Mouse (Mus musculus) lung, embryonic 14.5 days (tissue): ENCODE data around the gene Resp18. TPM values are rescaled to one million over a fixed set of nuclear protein-coding genes. Genes with fewer than 3 reads are reported as not detected.

ENCODE experiments used
- ATAC-seq: fragments of 200-750 bp; cut with Nextera tagmentation; 2 replicates; pipeline ENCODE4 v1.8.0; 2017; ENCODE audit warnings: mild to moderate bottlenecking, moderate TSS enrichment, moderate library complexity; ENCODE audit not compliant: insufficient read depth
- DNase-seq: peaks from one replicate; pipeline ENCODE4 v3.0.0-alpha.2; 2015
- H3K27ac ChIP-seq: fragments of 300-500 bp; sonication (generic); 2 replicates; pipeline ENCODE4 v1.5.1; 2014; ENCODE audit warnings: low read depth, mild to moderate bottlenecking, moderate library complexity
- H3K27me3 ChIP-seq: fragments of 300-500 bp; sonication (generic); 2 replicates; pipeline ENCODE4 v1.6.1; 2014; ENCODE audit warnings: low read length, control low read depth; ENCODE audit not compliant: insufficient read depth
- H3K36me3 ChIP-seq: fragments of 300-500 bp; sonication (generic); 2 replicates; pipeline ENCODE4 v1.6.1; 2014; ENCODE audit warnings: control low read depth; ENCODE audit not compliant: insufficient read depth
- H3K4me1 ChIP-seq: fragments of 300-500 bp; sonication (generic); 2 replicates; pipeline ENCODE4 v1.6.1; 2014; ENCODE audit warnings: antibody characterized with exemption, control low read depth; ENCODE audit not compliant: insufficient read depth
- H3K4me2 ChIP-seq: fragments of 300-500 bp; sonication (generic); 2 replicates; pipeline ENCODE4 v1.6.1; 2014; ENCODE audit warnings: mild to moderate bottlenecking
- H3K4me3 ChIP-seq: fragments of 300-500 bp; sonication (generic); 2 replicates; pipeline ENCODE4 v1.5.1; 2014; ENCODE audit warnings: low read depth, low read length
- H3K9ac ChIP-seq: fragments of 300-500 bp; sonication (generic); 2 replicates; pipeline ENCODE4 v1.6.1; 2014
- H3K9me3 ChIP-seq: fragments of 300-500 bp; sonication (generic); 2 replicates; pipeline ENCODE4 v1.6.1; 2016; ENCODE audit warnings: low read depth, low read length, control low read depth
- CTCF ChIP-seq: IDR thresholded peaks from 2 replicates; pipeline ENCODE4 v1.5.1; 2016; ENCODE audit warnings: antibody characterized with exemption, low read depth
- WGBS: fragments of 180-500 bp; shearing (Covaris S2); extraction: QIAGEN DNeasy Blood & Tissue Kit; methylation state at CpG from one replicate; pipeline ENCODE4 v1.1.7; 2014; 5-methylcytosine and 5-hydroxymethylcytosine counted together
- polyA plus RNA-seq: library from polyadenylated mRNA; unstranded; fragments of >200 nt; fragmentation: Nextera tagmentation; extraction: Ambion mirVana; gene quantifications from 2 replicates; pipeline ENCODE4 v1.2.1, GENCODE M21; 2014

Gene Resp18
- polyA plus RNA-seq, 1 experiment from 2014 or later: not detected

- H3K9ac ChIP-seq: peak overlapping the region; percentile 34; the same call in 1 of the 2 replicates
These were observed 30.9 kb downstream of the Resp18 start for GRCm38 (mm10) chr1:75247071-75247930.

GRCm38 (mm10) chr1:75244836-75245235, 33.4 kb downstream of the Resp18 start:
- no peaks in the 10 kb centered on the region for H3K27me3 ChIP-seq
- H3K9ac ChIP-seq: no peak overlapping the region
- H3K36me3 ChIP-seq: peaks cover 21% of the 10 kb centered on the region
- no peak for TF ChIP-seq CTCF
- H3K4me2 ChIP-seq: no peak overlapping the region
- no peaks in the 10 kb centered on the region for H3K9me3 ChIP-seq
- WGBS: 19% methylated on average over 4 of the region's 4 CpGs
- H3K27ac ChIP-seq: no peak overlapping the region
- H3K4me3 ChIP-seq: no peak overlapping the region
- peaks cover 7% of the 10 kb centered on the region; the same call in 1 of the 2 replicates for H3K4me1 ChIP-seq
- DNase-seq (peak; percentile 81), ATAC-seq (peak; percentile 55; the same call in 1 of the 2 replicates)

More at GRCm38 (mm10) chr1:75247071-75247930, 30.9 kb downstream of the Resp18 start:
- Histone ChIP-seq H3K27me3 (no peaks in the 10 kb centered on the region), H3K4me1 (peaks cover 7% of the 10 kb centered on the region; the same call in 1 of the 2 replicates), H3K36me3 (peaks cover 7% of the 10 kb centered on the region; the same call in 1 of the 2 replicates), H3K4me2 (no peak overlapping the region), H3K4me3 (no peak overlapping the region), H3K9me3 (no peaks in the 10 kb centered on the region), H3K27ac (peak overlapping the region; percentile 32; the same call in 1 of the 2 replicates)
- 72% methylated on average over 16 of the region's 16 CpGs for WGBS
- ATAC-seq: no peak
- DNase-seq: no peak
- TF ChIP-seq CTCF: no peak

- H3K9ac ChIP-seq: no peak overlapping the region
- TF ChIP-seq CTCF: no peak
- H3K4me1 ChIP-seq: peaks cover 7% of the 10 kb centered on the region; the same call in 1 of the 2 replicates
- H3K9me3 ChIP-seq: no peaks in the 10 kb centered on the region
- DNase-seq (no peak), ATAC-seq (no peak; the same call in 1 of the 2 replicates)
- H3K36me3 ChIP-seq: peaks cover 21% of the 10 kb centered on the region
- no peak overlapping the region for H3K27ac ChIP-seq
- no peaks in the 10 kb centered on the region for H3K27me3 ChIP-seq
- no peak overlapping the region for H3K4me2 ChIP-seq
- 87% methylated on average over 12 of the region's 12 CpGs for WGBS
- no peak overlapping the region for H3K4me3 ChIP-seq
These were observed 33.9 kb downstream of the Resp18 start for GRCm38 (mm10) chr1:75244175-75244826.

GRCm38 (mm10) chr1:75243411-75243810, 34.8 kb downstream of the Resp18 start:
- no peak overlapping the region for H3K4me3 ChIP-seq
- H3K27ac ChIP-seq: no peak overlapping the region
- peaks cover 21% of the 10 kb centered on the region for H3K36me3 ChIP-seq
- H3K9ac ChIP-seq: no peak overlapping the region
- WGBS: 85% methylated on average over 14 of the region's 14 CpGs
- H3K4me2 ChIP-seq: no peak overlapping the region
- no peaks in the 10 kb centered on the region for H3K9me3 ChIP-seq
- ATAC-seq: no peak
- no peak for TF ChIP-seq CTCF
- H3K4me1 ChIP-seq: peaks cover 7% of the 10 kb centered on the region; the same call in 1 of the 2 replicates
- no peaks in the 10 kb centered on the region for H3K27me3 ChIP-seq
- no peak for DNase-seq

- no peak for ATAC-seq
- H3K9me3 ChIP-seq: no peaks in the 10 kb centered on the region
- H3K36me3 ChIP-seq: peaks cover 21% of the 10 kb centered on the region
- no peak for TF ChIP-seq CTCF
- peaks cover 4% of the 10 kb centered on the region; the same call in 1 of the 2 replicates for H3K4me1 ChIP-seq
- no peak overlapping the region for H3K4me3 ChIP-seq
- H3K9ac ChIP-seq: no peak overlapping the region
- no peak for DNase-seq
- H3K27ac ChIP-seq: no peak overlapping the region
- 80% methylated on average over 10 of the region's 10 CpGs for WGBS
- H3K27me3 ChIP-seq: no peaks in the 10 kb centered on the region
- no peak overlapping the region for H3K4me2 ChIP-seq
These were observed 38.6 kb downstream of the Resp18 start for GRCm38 (mm10) chr1:75239591-75239990.

- Histone ChIP-seq H3K27me3 (no peaks in the 10 kb centered on the region), H3K9ac (peak within 1 kb of the TSS; percentile 74), H3K27ac (peak within 1 kb of the TSS; percentile 89), H3K36me3 (peaks cover 7% of the 10 kb centered on the region; the same call in 1 of the 2 replicates), H3K9me3 (no peaks in the 10 kb centered on the region), H3K4me1 (peaks cover 4% of the 10 kb centered on the region; the same call in 1 of the 2 replicates), H3K4me3 (peak within 1 kb of the TSS; percentile 68), H3K4me2 (peak within 1 kb of the TSS; percentile 92)
- WGBS: under 1% methylated on average over 64 of the region's 64 CpGs
- peak; percentile 94 for ATAC-seq
- TF ChIP-seq CTCF: no peak
- DNase-seq: peak; percentile 88
These were observed 41.8 kb downstream of the Resp18 start, which contains the start of gene Dnajb2 for GRCm38 (mm10) chr1:75236117-75237050. TSS of gene Dnajb2 (plus strand) at chr1:75236406.
